Mouse (Mus musculus): Measurements from ENCODE around the gene Ivd. TPM values are rescaled to one million over a fixed set of nuclear protein-coding genes. Genes with fewer than 3 reads are reported as not detected.
A peak's percentile ranks its signal among the peaks of the same experiment; 100 is the strongest.

The Ivd gene
- polyA plus RNA-seq, 1 experiment from 2014 or later = 51.6 TPM

DNA sequence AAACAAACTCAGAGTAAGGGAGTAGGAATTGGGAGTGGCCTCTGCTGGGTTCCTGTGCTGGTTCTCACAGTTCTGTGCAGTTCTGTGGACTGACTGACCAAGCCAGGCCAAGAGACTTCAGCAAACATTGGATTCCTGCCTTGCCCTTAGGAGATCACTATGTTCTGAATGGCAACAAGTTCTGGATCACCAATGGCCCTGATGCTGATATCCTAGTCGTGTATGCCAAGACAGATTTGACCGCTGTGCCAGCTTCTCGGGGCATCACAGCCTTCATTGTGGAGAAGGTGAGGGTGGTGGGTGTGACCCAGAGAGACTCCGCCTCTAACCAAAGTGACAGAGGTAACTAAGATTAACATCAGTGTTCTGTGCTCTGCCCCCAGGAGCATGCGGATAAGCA is 11.3 kb downstream of the Ivd start:
- Histone ChIP-seq H3K27ac (ENCODE audit: low read depth) (no peak overlapping the region), H3K36me3 (ENCODE audit: control insufficient read depth, insufficient read depth, low read length) (peaks cover 59% of the 10 kb centered on the region), H3K4me3 (ENCODE audit: low read depth, low read length) (no peak overlapping the region), H3K4me1 (replicated peaks; ENCODE audit: control insufficient read depth, insufficient read depth, low read length) (no peaks in the 10 kb centered on the region), H3K27me3 (replicated peaks; ENCODE audit: control insufficient read depth, insufficient read depth, low read length) (no peaks in the 10 kb centered on the region), H3K9ac (ENCODE audit: low read length) (no peak overlapping the region), H3K4me2 (ENCODE audit: low read length) (no peak overlapping the region), H3K9me3 (ENCODE audit: control insufficient read depth, low read length) (no peaks in the 10 kb centered on the region)
- WGBS = 88% methylated on average over 5 of the region's 5 CpGs
- no peak for DNase-seq (ENCODE audit: low spot score)
- ATAC-seq (replicated peaks; ENCODE audit: low FRiP score, low TSS enrichment, low read depth) = no peak

DNA sequence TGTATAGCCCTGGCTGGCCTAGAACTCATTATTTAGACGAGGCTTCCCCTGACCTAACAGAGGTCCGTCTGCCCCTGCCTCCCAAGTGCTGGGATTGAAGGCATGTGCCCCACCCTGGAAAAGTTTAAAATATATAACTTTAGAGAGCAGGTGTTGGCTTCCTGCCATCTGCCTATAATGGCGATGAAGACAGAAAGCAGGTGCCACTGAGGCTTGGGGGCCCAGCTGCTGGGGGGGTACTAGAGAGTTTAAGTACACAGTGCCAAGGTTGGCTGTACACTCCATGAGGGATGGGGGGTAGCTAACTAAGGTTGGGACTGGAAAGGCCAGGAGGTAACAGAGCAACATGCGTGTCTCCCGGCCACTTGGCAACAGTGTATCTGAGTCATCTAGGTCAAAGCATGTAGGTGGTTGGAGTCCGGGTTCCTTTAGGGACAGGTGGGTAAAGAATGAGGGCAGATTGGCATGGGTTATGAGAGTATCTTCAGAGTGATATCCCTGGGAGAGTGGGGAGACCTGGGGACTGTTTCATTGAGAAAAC is 12.2 kb downstream of the Ivd start:
- 74% methylated on average over 6 of the region's 6 CpGs for WGBS
- no peak for DNase-seq (ENCODE audit: low spot score)

GRCm38 (mm10) chr2:118875316-118875715 is 13.6 kb downstream of the Ivd start:
- no peak for DNase-seq (ENCODE audit: low spot score)
- no peaks in the 10 kb centered on the region for H3K9me3 ChIP-seq (ENCODE audit: control insufficient read depth, low read length)
- no peak overlapping the region for H3K4me3 ChIP-seq (ENCODE audit: low read depth, low read length)
- WGBS = 77% methylated on average over 8 of the region's 8 CpGs
- H3K9ac ChIP-seq (ENCODE audit: low read length) = no peak overlapping the region
- no peak; the same call in 1 of the 2 replicates for ATAC-seq (replicated peaks; ENCODE audit: low FRiP score, low TSS enrichment, low read depth)
- no peaks in the 10 kb centered on the region for H3K4me1 ChIP-seq (replicated peaks; ENCODE audit: control insufficient read depth, insufficient read depth, low read length)
- no peaks in the 10 kb centered on the region for H3K27me3 ChIP-seq (replicated peaks; ENCODE audit: control insufficient read depth, insufficient read depth, low read length)
- H3K27ac ChIP-seq (ENCODE audit: low read depth) = no peak overlapping the region
- H3K4me2 ChIP-seq (ENCODE audit: low read length) = no peak overlapping the region
- H3K36me3 ChIP-seq (ENCODE audit: control insufficient read depth, insufficient read depth, low read length) = peaks cover 53% of the 10 kb centered on the region

More for the DNA sequence above, 12.2 kb downstream of the Ivd start:
- no peaks in the 10 kb centered on the region for H3K4me1 ChIP-seq (replicated peaks; ENCODE audit: control insufficient read depth, insufficient read depth, low read length)
- no peak overlapping the region for H3K4me3 ChIP-seq (ENCODE audit: low read depth, low read length)
- no peak overlapping the region for H3K9ac ChIP-seq (ENCODE audit: low read length)
- peaks cover 64% of the 10 kb centered on the region for H3K36me3 ChIP-seq (ENCODE audit: control insufficient read depth, insufficient read depth, low read length)
- H3K27me3 ChIP-seq (replicated peaks; ENCODE audit: control insufficient read depth, insufficient read depth, low read length) = no peaks in the 10 kb centered on the region
- no peaks in the 10 kb centered on the region for H3K9me3 ChIP-seq (ENCODE audit: control insufficient read depth, low read length)
- H3K4me2 ChIP-seq (ENCODE audit: low read length) = no peak overlapping the region
- H3K27ac ChIP-seq (ENCODE audit: low read depth) = no peak overlapping the region
- ATAC-seq (replicated peaks; ENCODE audit: low FRiP score, low TSS enrichment, low read depth) = no peak

- Histone ChIP-seq H3K4me2 (ENCODE audit: low read length) (no peak overlapping the region), H3K36me3 (ENCODE audit: control insufficient read depth, insufficient read depth, low read length) (peaks cover 55% of the 10 kb centered on the region), H3K27ac (ENCODE audit: low read depth) (no peak overlapping the region), H3K4me3 (ENCODE audit: low read depth, low read length) (no peak overlapping the region), H3K27me3 (replicated peaks; ENCODE audit: control insufficient read depth, insufficient read depth, low read length) (no peaks in the 10 kb centered on the region), H3K9ac (ENCODE audit: low read length) (no peak overlapping the region), H3K4me1 (replicated peaks; ENCODE audit: control insufficient read depth, insufficient read depth, low read length) (no peaks in the 10 kb centered on the region), H3K9me3 (ENCODE audit: control insufficient read depth, low read length) (no peaks in the 10 kb centered on the region)
- 95% methylated on average over 9 of the region's 9 CpGs for WGBS
- ATAC-seq (replicated peaks; ENCODE audit: low FRiP score, low TSS enrichment, low read depth) (no peak), DNase-seq (ENCODE audit: low spot score) (no peak)
Observed at GRCm38 (mm10) chr2:118876453-118876852, 14.7 kb downstream of the Ivd start.

DNA sequence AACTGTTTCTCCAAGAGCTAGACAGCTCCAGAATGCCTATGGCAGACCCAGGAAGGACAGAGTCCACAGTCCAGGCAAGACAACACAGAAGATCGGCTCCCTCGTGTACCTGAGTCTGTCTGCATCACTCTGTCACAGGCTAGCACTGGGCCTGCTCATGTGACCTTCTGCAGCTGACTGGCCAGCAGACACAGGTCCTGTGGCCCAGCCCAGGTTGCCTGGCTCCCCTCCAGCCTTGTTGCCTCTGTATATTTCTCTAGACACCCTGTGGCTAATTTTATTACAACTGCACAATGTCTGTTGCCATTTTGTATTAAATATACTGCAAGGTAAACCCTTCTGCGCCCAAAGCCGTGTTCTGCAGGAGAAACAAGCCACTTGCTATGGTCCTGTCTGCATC is 19.3 kb downstream of the Ivd start:
- H3K27ac ChIP-seq (ENCODE audit: low read depth) = no peak overlapping the region
- H3K27me3 ChIP-seq (replicated peaks; ENCODE audit: control insufficient read depth, insufficient read depth, low read length) = peaks cover 6% of the 10 kb centered on the region; the same call in 1 of the 2 replicates
- peaks cover 26% of the 10 kb centered on the region; the same call in 1 of the 2 replicates for H3K36me3 ChIP-seq (ENCODE audit: control insufficient read depth, insufficient read depth, low read length)
- H3K4me1 ChIP-seq (replicated peaks; ENCODE audit: control insufficient read depth, insufficient read depth, low read length) = no peaks in the 10 kb centered on the region
- 74% methylated on average over 4 of the region's 4 CpGs for WGBS
- H3K4me3 ChIP-seq (ENCODE audit: low read depth, low read length) = no peak overlapping the region
- H3K4me2 ChIP-seq (ENCODE audit: low read length) = no peak overlapping the region
- H3K9ac ChIP-seq (ENCODE audit: low read length) = no peak overlapping the region
- no peak for ATAC-seq (replicated peaks; ENCODE audit: low FRiP score, low TSS enrichment, low read depth)
- H3K9me3 ChIP-seq (ENCODE audit: control insufficient read depth, low read length) = no peaks in the 10 kb centered on the region
- no peak for DNase-seq (ENCODE audit: low spot score)

DNA sequence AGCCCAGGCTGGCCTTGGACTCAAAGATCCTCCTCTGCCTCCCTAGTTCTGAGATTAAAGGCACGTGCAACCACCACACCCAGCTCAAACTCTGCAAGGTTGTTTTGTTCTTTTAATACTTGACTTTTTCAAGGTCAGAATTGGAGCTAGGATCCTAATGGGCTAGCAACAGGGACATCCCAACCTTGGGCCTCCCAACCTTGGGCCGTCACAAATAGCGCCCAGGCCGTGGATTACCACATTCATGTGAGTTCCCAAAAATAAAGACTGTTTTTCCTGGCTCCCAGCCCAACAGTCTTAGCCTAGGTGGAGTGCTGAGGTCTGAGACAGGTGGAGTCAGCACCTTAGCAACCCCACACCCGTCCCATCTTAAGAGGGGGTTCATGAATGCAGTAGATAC is 20.2 kb downstream of the Ivd start:
- no peak overlapping the region for H3K4me2 ChIP-seq (ENCODE audit: low read length)

GRCm38 (mm10) chr2:118882840-118883679 is 21.3 kb downstream of the Ivd start:
- 2% methylated on average over 32 of the region's 32 CpGs for WGBS
- DNase-seq (ENCODE audit: low spot score) = peak; percentile 97

More for the DNA sequence above, 20.2 kb downstream of the Ivd start:
- no peak overlapping the region for H3K9ac ChIP-seq (ENCODE audit: low read length)
- no peak overlapping the region for H3K27ac ChIP-seq (ENCODE audit: low read depth)
- H3K27me3 ChIP-seq (replicated peaks; ENCODE audit: control insufficient read depth, insufficient read depth, low read length) = peaks cover 6% of the 10 kb centered on the region
- no peaks in the 10 kb centered on the region for H3K9me3 ChIP-seq (ENCODE audit: control insufficient read depth, low read length)
- ATAC-seq (replicated peaks; ENCODE audit: low FRiP score, low TSS enrichment, low read depth) = no peak
- no peak for DNase-seq (ENCODE audit: low spot score)
- H3K36me3 ChIP-seq (ENCODE audit: control insufficient read depth, insufficient read depth, low read length) = peaks cover 20% of the 10 kb centered on the region; the same call in 1 of the 2 replicates
- no peaks in the 10 kb centered on the region for H3K4me1 ChIP-seq (replicated peaks; ENCODE audit: control insufficient read depth, insufficient read depth, low read length)
- no peak overlapping the region for H3K4me3 ChIP-seq (ENCODE audit: low read depth, low read length)
- WGBS = 83% methylated on average over 5 of the region's 5 CpGs

GRCm38 (mm10) chr2:118887440-118887839 is 25.7 kb downstream of the Ivd start:
- ATAC-seq (replicated peaks; ENCODE audit: low FRiP score, low TSS enrichment, low read depth) = no peak
- 0 out of 2 replicates have a peak overlapping the region, but pooled peaks have one; percentile 3 for H3K4me2 ChIP-seq (ENCODE audit: low read length)
- WGBS = 61% methylated on average over 13 of the region's 13 CpGs

More at GRCm38 (mm10) chr2:118882840-118883679, 21.3 kb downstream of the Ivd start:
- Histone ChIP-seq H3K9me3 (ENCODE audit: control insufficient read depth, low read length) (no peaks in the 10 kb centered on the region), H3K4me1 (replicated peaks; ENCODE audit: control insufficient read depth, insufficient read depth, low read length) (no peaks in the 10 kb centered on the region), H3K4me3 (ENCODE audit: low read depth, low read length) (peak overlapping the region; percentile 33), H3K27me3 (replicated peaks; ENCODE audit: control insufficient read depth, insufficient read depth, low read length) (peaks cover 9% of the 10 kb centered on the region), H3K27ac (ENCODE audit: low read depth) (no peak overlapping the region), H3K4me2 (ENCODE audit: low read length) (peak overlapping the region; percentile 75), H3K9ac (ENCODE audit: low read length) (peak overlapping the region; percentile 43; the same call in 1 of the 2 replicates), H3K36me3 (ENCODE audit: control insufficient read depth, insufficient read depth, low read length) (peaks cover 9% of the 10 kb centered on the region; the same call in 1 of the 2 replicates)
- peak; percentile 80 for ATAC-seq (replicated peaks; ENCODE audit: low FRiP score, low TSS enrichment, low read depth)

More at GRCm38 (mm10) chr2:118887440-118887839, 25.7 kb downstream of the Ivd start:
- Histone ChIP-seq H3K36me3 (ENCODE audit: control insufficient read depth, insufficient read depth, low read length) (no peaks in the 10 kb centered on the region), H3K4me1 (replicated peaks; ENCODE audit: control insufficient read depth, insufficient read depth, low read length) (no peaks in the 10 kb centered on the region), H3K9ac (ENCODE audit: low read length) (no peak overlapping the region), H3K9me3 (ENCODE audit: control insufficient read depth, low read length) (no peaks in the 10 kb centered on the region), H3K27ac (ENCODE audit: low read depth) (no peak overlapping the region), H3K4me3 (ENCODE audit: low read depth, low read length) (no peak overlapping the region), H3K27me3 (replicated peaks; ENCODE audit: control insufficient read depth, insufficient read depth, low read length) (peaks cover 15% of the 10 kb centered on the region)
- DNase-seq (ENCODE audit: low spot score) = no peak

Data from intestine, embryonic 14.5 days (tissue).